Mouse (Mus musculus): ENCODE measurements around the gene Tmem104.

DNA sequence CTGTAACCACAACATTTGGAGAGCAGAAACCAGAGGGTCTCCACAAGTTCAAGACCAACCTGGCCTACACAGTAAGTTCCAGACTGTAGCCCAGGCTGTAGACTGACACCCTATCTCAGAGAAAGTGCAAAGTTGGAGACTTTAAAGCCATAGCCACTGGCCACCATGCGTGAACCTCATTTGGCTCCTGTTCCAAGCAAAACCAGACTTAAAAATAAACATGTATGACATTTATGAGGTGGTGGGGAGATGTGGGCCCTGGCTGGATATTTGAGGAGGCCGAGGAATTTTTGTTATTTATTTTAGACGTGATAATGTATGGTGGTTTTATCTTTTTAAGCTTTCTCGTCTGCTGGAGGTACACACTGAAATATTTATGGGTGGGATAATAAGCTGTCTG is 71.8 kb downstream of the Tmem104 start:
- TF ChIP-seq CTCF (IDR thresholded peaks at IDR 0.05; ENCODE audit: insufficient read depth, low read depth, low read length) (no peak), POLR2A (IDR thresholded peaks at IDR 0.05; ENCODE audit: insufficient read depth, low read depth, low read length) (no peak)
